Mouse (Mus musculus): ENCODE results near the gene Glce.

The Glce gene

DNA sequence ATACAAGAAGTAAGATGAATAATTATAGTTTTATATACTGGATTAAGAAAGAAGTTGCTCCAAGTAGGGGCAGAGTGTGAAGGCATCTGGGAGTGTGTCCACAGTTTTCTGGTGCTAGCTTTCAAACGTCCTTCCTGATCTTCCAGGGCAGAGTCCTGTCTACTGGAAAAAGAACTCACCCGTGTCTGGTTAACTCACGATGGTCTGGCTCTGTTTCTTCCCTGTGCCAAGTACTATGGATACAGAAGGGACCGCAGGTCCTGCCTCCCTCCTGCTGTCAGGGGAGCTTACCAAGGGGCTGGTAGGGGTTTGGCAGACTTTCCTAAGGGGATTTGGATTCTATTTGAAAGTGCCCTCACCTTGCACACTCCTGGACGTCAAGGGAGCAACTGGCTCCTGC is 97.4 kb downstream of the Glce start:
- no peak for DNase-seq

GRCm38 (mm10) chr9:62023879-62024278 is 98.6 kb downstream of the Glce start:
- no peak for DNase-seq

- DNase-seq: no peak
Observed at GRCm38 (mm10) chr9:62022961-62023680, 99.3 kb downstream of the Glce start.

DNA sequence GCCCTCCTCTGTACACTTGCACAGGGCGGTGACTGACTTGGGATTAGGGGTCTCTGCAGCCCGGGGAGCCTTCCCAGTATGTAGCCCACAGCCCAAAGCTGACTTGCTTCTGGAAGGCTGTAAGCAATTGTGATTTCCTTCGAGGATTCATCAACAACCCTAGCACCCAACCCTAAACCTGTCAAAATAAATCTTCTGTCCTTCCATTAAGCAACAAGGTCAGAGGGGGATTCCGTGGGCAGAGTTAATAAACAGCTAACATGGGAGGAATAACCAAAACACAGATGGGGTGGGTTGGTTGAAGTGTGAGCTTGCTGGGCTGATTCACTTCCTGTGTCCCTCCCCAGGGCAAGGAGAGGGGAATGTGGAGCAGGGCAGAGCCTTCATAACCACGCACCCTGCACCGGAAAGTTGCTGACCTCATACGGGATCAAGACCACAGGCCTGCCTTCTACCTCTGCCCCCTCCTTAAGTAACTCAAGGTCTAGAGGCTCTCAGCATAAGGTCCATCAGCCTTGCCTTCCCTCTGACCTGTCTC is 100.8 kb downstream of the Glce start:
- DNase-seq: no peak

DNA sequence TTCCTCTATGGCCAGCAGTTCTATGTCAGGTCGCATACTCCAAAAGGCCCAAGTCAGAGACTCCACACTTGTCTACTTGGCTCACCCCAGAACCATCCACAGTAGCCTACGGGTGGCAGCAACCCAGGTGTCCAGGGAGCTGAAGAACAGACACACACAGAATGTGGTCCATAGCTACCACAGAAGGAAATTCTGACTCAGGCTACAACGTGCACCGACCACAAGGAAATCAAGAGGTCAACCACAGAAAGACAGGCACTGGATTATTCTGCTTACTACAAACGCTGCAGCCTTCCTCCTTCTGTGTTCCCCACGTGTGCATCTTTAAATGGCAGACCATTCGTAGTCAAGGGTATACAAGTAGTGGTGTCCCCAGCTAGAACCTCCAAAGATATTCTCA is 102.2 kb downstream of the Glce start:
- DNase-seq: no peak

DNA sequence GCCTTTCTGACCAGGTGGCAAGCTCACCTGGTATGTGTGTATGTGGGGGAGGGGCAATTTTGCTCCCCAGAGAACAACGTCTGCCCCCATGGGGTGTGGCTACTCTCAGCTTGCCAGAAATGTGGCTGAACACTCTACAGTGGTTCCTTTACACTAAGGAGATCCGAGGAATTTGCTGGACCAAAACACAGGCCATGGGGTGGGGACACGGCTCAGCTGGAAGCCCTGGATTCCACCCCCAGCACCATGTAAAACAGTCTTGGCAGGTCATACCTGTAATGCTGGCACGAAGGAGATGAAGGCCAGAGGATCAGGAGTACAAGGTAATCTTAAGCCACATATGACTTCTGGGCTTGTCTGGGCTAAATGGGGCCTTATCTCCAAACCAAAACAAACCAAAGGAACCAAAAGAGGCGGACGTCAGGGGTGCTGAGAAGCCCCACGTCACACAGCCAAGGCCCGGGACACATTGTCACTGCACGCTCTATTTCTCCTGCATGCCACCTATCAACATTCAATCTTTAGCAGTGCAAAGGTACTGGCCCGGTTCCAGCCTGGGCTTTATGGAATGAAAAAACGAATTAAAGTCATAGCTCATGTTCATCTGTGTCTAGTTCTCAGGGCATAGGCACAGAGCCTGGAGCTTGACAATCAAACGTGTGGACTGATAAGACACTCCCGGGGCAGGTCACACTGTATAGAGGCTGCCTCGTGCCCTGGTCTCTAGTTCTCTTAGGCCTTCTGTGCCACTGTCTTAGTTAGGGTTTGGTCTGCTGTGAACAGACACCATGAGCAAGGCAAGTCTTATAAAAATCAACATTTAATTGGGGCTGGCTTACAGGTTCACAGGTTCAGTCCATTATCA is 104.0 kb downstream of the Glce start:
- no peak for DNase-seq

DNA sequence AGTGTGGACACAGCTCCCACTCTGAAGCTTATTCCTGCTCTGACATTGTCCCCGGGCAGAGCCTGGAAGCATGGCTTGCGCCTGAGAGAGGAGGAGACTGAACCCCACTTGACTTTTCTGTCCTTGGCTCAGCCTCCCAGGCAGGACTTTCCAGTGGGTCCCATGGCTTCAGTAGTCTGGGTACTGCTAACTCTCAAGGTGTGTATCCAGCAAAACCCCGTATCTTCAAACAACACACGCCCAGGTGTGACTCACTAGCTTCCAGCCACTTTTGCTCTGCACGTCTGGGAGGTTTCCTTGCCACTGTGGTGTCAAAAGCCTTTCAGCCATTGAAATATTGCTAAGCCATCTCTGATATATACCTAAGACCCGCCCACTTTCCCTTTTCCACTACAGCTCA is 105.1 kb downstream of the Glce start:
- no peak for DNase-seq

DNA sequence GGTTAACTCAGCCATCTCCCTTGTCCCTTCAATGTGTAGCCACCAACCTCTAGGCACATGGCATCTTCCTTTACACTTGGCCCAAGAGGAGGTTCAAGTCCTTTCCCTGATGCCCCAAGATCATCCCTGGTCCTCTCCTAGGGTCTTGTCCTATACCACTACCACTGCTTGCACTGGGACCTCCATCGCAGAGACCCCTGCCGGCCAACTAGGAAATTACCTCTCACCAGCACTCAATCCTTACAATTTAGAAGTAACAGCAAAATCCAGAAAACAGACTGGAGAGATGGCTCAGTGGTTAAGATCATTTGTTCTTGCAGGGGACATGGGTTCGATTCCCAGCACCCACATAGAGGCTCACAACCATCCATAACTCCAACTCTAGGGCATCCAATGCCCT is 107.0 kb downstream of the Glce start:
- DNase-seq: no peak

- no peak for DNase-seq
Observed at GRCm38 (mm10) chr9:62013316-62014097, 108.9 kb downstream of the Glce start.

- no peak for DNase-seq
Observed at GRCm38 (mm10) chr9:62008360-62008759, 114.1 kb downstream of the Glce start.
